Mouse (Mus musculus) stomach, postnatal 0 days (tissue): Measurements from ENCODE around the gene Slc3a2. TPM values are rescaled to one million over a fixed set of nuclear protein-coding genes. Genes with fewer than 3 reads are reported as not detected.
"Not testable (repeated sequence)": the region's sequence is repeated elsewhere in the genome, so short reads cannot be mapped to it uniquely, and the experiment has no call there.

ENCODE experiments used
- ATAC-seq: fragments of 200-750 bp; cut with Nextera tagmentation; 2 replicates; pipeline ENCODE4 v1.8.0; 2017; ENCODE audit not compliant: low FRiP score, low TSS enrichment
- DNase-seq: peaks from one replicate; pipeline ENCODE4 v3.0.0-alpha.2; 2016; ENCODE audit warnings: low spot score
- H3K27ac ChIP-seq: fragments of 300-500 bp; sonication (generic); replicated peaks from 2 replicates; pipeline ENCODE4 v1.5.1; 2014; ENCODE audit warnings: mild to moderate bottlenecking, control low read depth
- H3K27me3 ChIP-seq: fragments of 300-500 bp; sonication (generic); 2 replicates; pipeline ENCODE4 v1.6.1; 2014; ENCODE audit warnings: low read length; ENCODE audit not compliant: control insufficient read depth, insufficient read depth
- H3K36me3 ChIP-seq: fragments of 300-500 bp; sonication (generic); 2 replicates; pipeline ENCODE4 v1.6.1; 2014; ENCODE audit warnings: low read length, mixed read lengths; ENCODE audit not compliant: control insufficient read depth, insufficient read depth
- H3K4me1 ChIP-seq: fragments of 300-500 bp; sonication (generic); replicated peaks from 2 replicates; pipeline ENCODE4 v1.6.1; 2014; ENCODE audit warnings: antibody characterized with exemption; ENCODE audit not compliant: control insufficient read depth, insufficient read depth
- H3K4me2 ChIP-seq: fragments of 300-500 bp; sonication (generic); replicated peaks from 2 replicates; pipeline ENCODE4 v1.6.1; 2014; ENCODE audit warnings: low read depth, mild to moderate bottlenecking, control low read depth, moderate library complexity
- H3K4me3 ChIP-seq: fragments of 300-500 bp; sonication (generic); 2 replicates; pipeline ENCODE4 v1.5.1; 2014; ENCODE audit warnings: low read depth, low read length, control low read depth
- H3K9ac ChIP-seq: fragments of 300-500 bp; sonication (generic); 2 replicates; pipeline ENCODE4 v1.6.1; 2014; ENCODE audit warnings: mild to moderate bottlenecking, low read length, control low read depth, mixed read lengths
- H3K9me3 ChIP-seq: fragments of 300-500 bp; sonication (generic); 2 replicates; pipeline ENCODE4 v1.6.1; 2016; ENCODE audit warnings: low read length; ENCODE audit not compliant: control insufficient read depth
- CTCF ChIP-seq: IDR thresholded peaks from 2 replicates; pipeline ENCODE4 v1.5.1; 2016; ENCODE audit warnings: antibody characterized with exemption, low read depth, mild to moderate bottlenecking, moderate library complexity
- EP300 ChIP-seq: optimal IDR thresholded peaks from 2 replicates; pipeline ENCODE3; 2016; ENCODE audit warnings: antibody characterized with exemption
- WGBS: fragments of 180-500 bp; shearing (Covaris S2); extraction: QIAGEN DNeasy Blood & Tissue Kit; methylation state at CpG from one replicate; pipeline ENCODE4 v1.1.7; 2014; 5-methylcytosine and 5-hydroxymethylcytosine counted together
- polyA plus RNA-seq: library from polyadenylated mRNA; unstranded; fragments of >200 nt; fragmentation: Nextera tagmentation; extraction: Ambion mirVana; gene quantifications from 2 replicates; pipeline ENCODE4 v1.2.1, GENCODE M21; 2015

Slc3a2 gene
- polyA plus RNA-seq, 1 experiment from 2014 or later, result 82.5 TPM

- peak; percentile 90 for ATAC-seq
- Histone ChIP-seq H3K4me2 (peak within 1 kb of the TSS; percentile 74), H3K9ac (peak within 1 kb of the TSS; percentile 73), H3K36me3 (peaks cover 3% of the 10 kb centered on the region; the same call in 1 of the 2 replicates), H3K27ac (no peak within 1 kb of the TSS), H3K27me3 (no peaks in the 10 kb centered on the region), H3K4me3 (peak within 1 kb of the TSS; percentile 66), H3K4me1 (no peaks in the 10 kb centered on the region), H3K9me3 (no peaks in the 10 kb centered on the region)
- TF ChIP-seq CTCF, result 0 out of 2 replicates have a peak, but pooled peaks have one; percentile 3
- no peak for TF ChIP-seq EP300
- peak; percentile 92 for DNase-seq
- under 1% methylated on average over 31 of the region's 32 CpGs for whole genome bisulfite sequencing
Measured at GRCm38 (mm10) chr19:8735389-8736159, 12.4 kb upstream of the Slc3a2 start, which contains the start of gene Wdr74. Wdr74 (plus strand) TSS chr19:8735827.

GRCm38 (mm10) chr19:8734334-8734733 lies 11.2 kb upstream of the Slc3a2 start:
- WGBS, result 68% methylated on average over 3 of the region's 3 CpGs

GRCm38 (mm10) chr19:8728335-8729099 lies 5.3 kb upstream of the Slc3a2 start:
- H3K4me2 ChIP-seq, H3K27ac ChIP-seq, DNase-seq, ATAC-seq, H3K9me3 ChIP-seq, H3K4me3 ChIP-seq, H3K9ac ChIP-seq, H3K4me1 ChIP-seq, H3K27me3 ChIP-seq, H3K36me3 ChIP-seq: not testable (repeated sequence)
- 28% methylated on average over 3 of the region's 3 CpGs for WGBS

More at GRCm38 (mm10) chr19:8734334-8734733, 11.2 kb upstream of the Slc3a2 start:
- DNase-seq, result no peak
- Histone ChIP-seq H3K27ac (no peak overlapping the region), H3K4me1 (no peaks in the 10 kb centered on the region), H3K4me3 (no peak overlapping the region), H3K9me3 (no peaks in the 10 kb centered on the region), H3K36me3 (peaks cover 3% of the 10 kb centered on the region; the same call in 1 of the 2 replicates), H3K27me3 (no peaks in the 10 kb centered on the region), H3K9ac (no peak overlapping the region), H3K4me2 (no peak overlapping the region)
- TF ChIP-seq EP300 (no peak), CTCF (no peak)
- no peak for ATAC-seq

GRCm38 (mm10) chr19:8727495-8728114 lies 4.4 kb upstream of the Slc3a2 start:
- 17% methylated on average over 5 of the region's 5 CpGs for WGBS
- H3K4me3 ChIP-seq, result no peak overlapping the region
- no peaks in the 10 kb centered on the region for H3K27me3 ChIP-seq
- DNase-seq (no peak), ATAC-seq (no peak)
- TF ChIP-seq EP300 (no peak), CTCF (no peak)
- H3K9me3 ChIP-seq, result no peaks in the 10 kb centered on the region
- no peak overlapping the region for H3K9ac ChIP-seq
- peaks cover 6% of the 10 kb centered on the region; the same call in 1 of the 2 replicates for H3K36me3 ChIP-seq
- H3K27ac ChIP-seq, result no peak overlapping the region
- no peaks in the 10 kb centered on the region for H3K4me1 ChIP-seq
- H3K4me2 ChIP-seq, result no peak overlapping the region

- Histone ChIP-seq H3K36me3 (peaks cover 6% of the 10 kb centered on the region; the same call in 1 of the 2 replicates), H3K9ac (no peak overlapping the region), H3K9me3 (no peaks in the 10 kb centered on the region), H3K4me1 (no peaks in the 10 kb centered on the region), H3K4me3 (no peak overlapping the region), H3K4me2 (no peak overlapping the region), H3K27ac (no peak overlapping the region), H3K27me3 (no peaks in the 10 kb centered on the region)
- TF ChIP-seq CTCF (no peak), EP300 (no peak)
- DNase-seq (no peak), ATAC-seq (no peak)
- 29% methylated on average over 3 of the region's 3 CpGs for WGBS
Measured at GRCm38 (mm10) chr19:8726609-8727390, 3.6 kb upstream of the Slc3a2 start.
